Mouse (Mus musculus): ENCODE results near the gene Cx3cr1. TPM values are rescaled to one million over a fixed set of nuclear protein-coding genes. Genes with fewer than 3 reads are reported as not detected.

The Cx3cr1 gene
- polyA plus RNA-seq, 1 experiment: 9.0 TPM

GRCm38 (mm10) chr9:120080546-120081108 lies 10.9 kb upstream of the Cx3cr1 start:
- Histone ChIP-seq H3K4me3 (replicated peaks; ENCODE audit: insufficient read depth, low read depth, low read length) (no peak overlapping the region), H3K27ac (ENCODE audit: insufficient read depth, low read length) (no peak overlapping the region), H3K27me3 (ENCODE audit: control insufficient read depth, insufficient read depth, low read length) (no peaks in the 10 kb centered on the region; the same call in 1 of the 2 replicates), H3K4me1 (ENCODE audit: control insufficient read depth, insufficient read depth, low read length) (no peaks in the 10 kb centered on the region)
- TF ChIP-seq POLR2A (IDR thresholded peaks at IDR 0.05; ENCODE audit: borderline replicate concordance, insufficient read depth, low read length) (no peak), CTCF (IDR thresholded peaks at IDR 0.05; ENCODE audit: borderline replicate concordance, insufficient read depth, low read depth, low read length) (no peak)
- DNase-seq: no peak
- 68% methylated on average over 8 of the region's 8 CpGs for WGBS

DNA sequence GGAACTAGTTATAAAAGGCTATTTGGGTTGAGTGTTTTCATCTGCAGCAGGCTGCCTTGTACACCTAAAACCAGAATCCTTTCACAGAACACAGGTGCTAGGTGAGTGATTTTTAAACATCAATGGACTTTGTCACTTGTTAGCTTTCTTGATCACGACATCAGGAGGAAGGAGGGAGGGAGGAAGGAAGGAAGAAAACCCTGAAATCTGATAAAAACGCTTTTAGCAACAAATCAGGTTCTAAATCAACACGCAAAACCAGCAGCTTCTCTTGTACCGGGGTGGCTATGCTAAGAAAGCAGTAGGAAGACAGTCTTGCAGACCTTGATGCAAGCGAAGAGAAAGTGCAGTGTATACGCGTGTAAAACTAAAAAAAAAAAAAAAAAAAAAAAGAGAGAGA lies 10.2 kb upstream of the Cx3cr1 start:
- no peaks in the 10 kb centered on the region for H3K4me1 ChIP-seq (ENCODE audit: control insufficient read depth, insufficient read depth, low read length)
- DNase-seq: no peak
- no peak overlapping the region for H3K27ac ChIP-seq (ENCODE audit: insufficient read depth, low read length)
- no peak overlapping the region for H3K4me3 ChIP-seq (replicated peaks; ENCODE audit: insufficient read depth, low read depth, low read length)
- WGBS: 84% methylated on average over 7 of the region's 7 CpGs
- TF ChIP-seq POLR2A (IDR thresholded peaks at IDR 0.05; ENCODE audit: borderline replicate concordance, insufficient read depth, low read length) (no peak), CTCF (IDR thresholded peaks at IDR 0.05; ENCODE audit: borderline replicate concordance, insufficient read depth, low read depth, low read length) (no peak)
- no peaks in the 10 kb centered on the region; the same call in 1 of the 2 replicates for H3K27me3 ChIP-seq (ENCODE audit: control insufficient read depth, insufficient read depth, low read length)

GRCm38 (mm10) chr9:120078241-120078640 lies 8.6 kb upstream of the Cx3cr1 start:
- Histone ChIP-seq H3K27ac (ENCODE audit: insufficient read depth, low read length) (no peak overlapping the region), H3K4me1 (ENCODE audit: control insufficient read depth, insufficient read depth, low read length) (no peaks in the 10 kb centered on the region), H3K4me3 (replicated peaks; ENCODE audit: insufficient read depth, low read depth, low read length) (no peak overlapping the region), H3K27me3 (ENCODE audit: control insufficient read depth, insufficient read depth, low read length) (no peaks in the 10 kb centered on the region; the same call in 1 of the 2 replicates)
- TF ChIP-seq CTCF (IDR thresholded peaks at IDR 0.05; ENCODE audit: borderline replicate concordance, insufficient read depth, low read depth, low read length): no peak
- no peak for TF ChIP-seq POLR2A (IDR thresholded peaks at IDR 0.05; ENCODE audit: borderline replicate concordance, insufficient read depth, low read length)
- 79% methylated on average over 3 of the region's 3 CpGs for WGBS
- DNase-seq: no peak

GRCm38 (mm10) chr9:120074516-120074915 lies 4.8 kb upstream of the Cx3cr1 start:
- Histone ChIP-seq H3K4me1 (ENCODE audit: control insufficient read depth, insufficient read depth, low read length) (no peaks in the 10 kb centered on the region), H3K4me3 (replicated peaks; ENCODE audit: insufficient read depth, low read depth, low read length) (no peak overlapping the region), H3K27ac (ENCODE audit: insufficient read depth, low read length) (no peak overlapping the region), H3K27me3 (ENCODE audit: control insufficient read depth, insufficient read depth, low read length) (no peaks in the 10 kb centered on the region; the same call in 1 of the 2 replicates)
- DNase-seq: no peak
- 89% methylated on average over 7 of the region's 7 CpGs for WGBS
- no peak for TF ChIP-seq CTCF (IDR thresholded peaks at IDR 0.05; ENCODE audit: borderline replicate concordance, insufficient read depth, low read depth, low read length)
- no peak for TF ChIP-seq POLR2A (IDR thresholded peaks at IDR 0.05; ENCODE audit: borderline replicate concordance, insufficient read depth, low read length)

DNA sequence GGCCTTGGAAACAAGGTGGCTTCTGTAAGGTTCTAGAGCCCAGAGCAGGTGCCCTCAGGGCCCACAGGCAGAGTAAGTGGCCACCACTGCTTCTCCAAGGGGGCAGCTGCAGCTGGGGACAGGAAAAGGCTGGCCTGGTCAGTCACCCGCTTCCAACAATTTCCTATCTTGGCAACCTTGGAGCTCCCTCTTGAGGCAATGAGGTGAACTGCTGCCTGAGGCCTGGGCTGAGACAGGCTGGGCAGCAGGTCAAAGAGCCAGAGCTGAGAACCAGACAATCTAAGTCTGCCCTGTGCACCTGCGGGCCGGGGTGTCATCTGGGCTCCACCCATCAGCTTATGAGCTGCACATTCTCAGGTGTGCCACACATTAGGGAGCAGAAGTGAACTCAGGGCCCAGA lies 3.5 kb upstream of the Cx3cr1 start:
- Histone ChIP-seq H3K4me3 (replicated peaks; ENCODE audit: insufficient read depth, low read depth, low read length) (no peak overlapping the region), H3K27me3 (ENCODE audit: control insufficient read depth, insufficient read depth, low read length) (no peaks in the 10 kb centered on the region), H3K4me1 (ENCODE audit: control insufficient read depth, insufficient read depth, low read length) (no peaks in the 10 kb centered on the region), H3K27ac (ENCODE audit: insufficient read depth, low read length) (no peak overlapping the region)
- peak; percentile 72 to 87 for DNase-seq
- 5% methylated on average over 3 of the region's 3 CpGs for WGBS
- TF ChIP-seq POLR2A (IDR thresholded peaks at IDR 0.05; ENCODE audit: borderline replicate concordance, insufficient read depth, low read length) (no peak), CTCF (IDR thresholded peaks at IDR 0.05; ENCODE audit: borderline replicate concordance, insufficient read depth, low read depth, low read length) (peak; percentile 96)

- H3K27ac ChIP-seq (ENCODE audit: insufficient read depth, low read length): no peak overlapping the region
- no peaks in the 10 kb centered on the region for H3K27me3 ChIP-seq (ENCODE audit: control insufficient read depth, insufficient read depth, low read length)
- no peak for DNase-seq
- TF ChIP-seq POLR2A (IDR thresholded peaks at IDR 0.05; ENCODE audit: borderline replicate concordance, insufficient read depth, low read length) (no peak), CTCF (IDR thresholded peaks at IDR 0.05; ENCODE audit: borderline replicate concordance, insufficient read depth, low read depth, low read length) (no peak)
- 88% methylated on average over 2 of the region's 2 CpGs for WGBS
- no peak overlapping the region for H3K4me3 ChIP-seq (replicated peaks; ENCODE audit: insufficient read depth, low read depth, low read length)
- H3K4me1 ChIP-seq (ENCODE audit: control insufficient read depth, insufficient read depth, low read length): no peaks in the 10 kb centered on the region
These were observed 1.6 kb upstream of the Cx3cr1 start for GRCm38 (mm10) chr9:120071251-120071650.

- 78% methylated on average over 10 of the region's 10 CpGs for WGBS
These were observed 1.6 kb downstream of the Cx3cr1 start for GRCm38 (mm10) chr9:120068047-120068446.

GRCm38 (mm10) chr9:120067609-120068008 lies 2.1 kb downstream of the Cx3cr1 start:
- Histone ChIP-seq H3K4me3 (replicated peaks; ENCODE audit: insufficient read depth, low read depth, low read length) (no peak overlapping the region), H3K27me3 (ENCODE audit: control insufficient read depth, insufficient read depth, low read length) (no peaks in the 10 kb centered on the region), H3K27ac (ENCODE audit: insufficient read depth, low read length) (no peak overlapping the region), H3K4me1 (ENCODE audit: control insufficient read depth, insufficient read depth, low read length) (no peaks in the 10 kb centered on the region)
- DNase-seq: no peak
- 95% methylated on average over 2 of the region's 2 CpGs for WGBS
- TF ChIP-seq CTCF (IDR thresholded peaks at IDR 0.05; ENCODE audit: borderline replicate concordance, insufficient read depth, low read depth, low read length): no peak
- no peak for TF ChIP-seq POLR2A (IDR thresholded peaks at IDR 0.05; ENCODE audit: borderline replicate concordance, insufficient read depth, low read length)

More at GRCm38 (mm10) chr9:120068047-120068446, 1.6 kb downstream of the Cx3cr1 start:
- Histone ChIP-seq H3K4me3 (replicated peaks; ENCODE audit: insufficient read depth, low read depth, low read length) (no peak overlapping the region), H3K27ac (ENCODE audit: insufficient read depth, low read length) (no peak overlapping the region), H3K4me1 (ENCODE audit: control insufficient read depth, insufficient read depth, low read length) (no peaks in the 10 kb centered on the region), H3K27me3 (ENCODE audit: control insufficient read depth, insufficient read depth, low read length) (no peaks in the 10 kb centered on the region)
- no peak for TF ChIP-seq CTCF (IDR thresholded peaks at IDR 0.05; ENCODE audit: borderline replicate concordance, insufficient read depth, low read depth, low read length)
- TF ChIP-seq POLR2A (IDR thresholded peaks at IDR 0.05; ENCODE audit: borderline replicate concordance, insufficient read depth, low read length): no peak
- DNase-seq: no peak
